Mouse (Mus musculus) spleen, adult 12 weeks (tissue): ENCODE data around the gene Mob1a.

Source experiments
- DNase-seq: peaks from one replicate; pipeline ENCODE4 v3.0.0; 2022; ENCODE audit warnings: low spot score

The Mob1a gene

DNA sequence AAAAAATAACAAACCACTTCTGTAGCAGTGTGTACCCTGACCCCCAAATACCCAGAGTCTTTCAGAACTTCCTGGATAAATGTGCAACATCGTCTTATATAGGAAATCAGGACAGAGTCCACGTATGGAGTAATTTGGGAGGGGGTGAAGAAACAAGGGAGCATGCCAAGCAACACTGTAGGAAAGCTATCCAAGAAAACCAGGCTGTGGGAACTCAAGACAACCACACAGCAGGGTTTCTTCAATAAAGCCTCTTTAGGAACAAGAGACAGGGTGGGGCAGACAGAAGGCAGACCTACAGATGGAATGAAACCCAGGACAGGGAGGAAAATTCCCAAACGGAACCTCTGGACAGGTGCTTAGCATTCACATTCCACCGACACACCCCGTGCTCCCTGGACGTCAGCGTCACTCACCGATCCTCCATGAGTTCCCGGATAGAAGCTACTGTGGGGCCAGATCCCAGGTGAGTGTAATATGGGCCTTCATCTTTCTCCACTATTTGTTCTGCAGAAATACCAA lies 59.8 kb downstream of the Mob1a start:
- no peak for DNase-seq

GRCm38 (mm10) chr6:83392166-83392780 lies 66.5 kb downstream of the Mob1a start:
- no peak for DNase-seq
